Mouse (Mus musculus) ES-CJ7 (cell line): ENCODE results near the gene Psmd3.
"Not testable (repeated sequence)": the region's sequence is repeated elsewhere in the genome, so short reads cannot be mapped to it uniquely, and the experiment has no call there.

Experiments
- DNase-seq: peaks from one replicate; pipeline ENCODE4 v3.0.0; 2011; ENCODE audit warnings: low read depth, low spot score

Psmd3 gene

DNA sequence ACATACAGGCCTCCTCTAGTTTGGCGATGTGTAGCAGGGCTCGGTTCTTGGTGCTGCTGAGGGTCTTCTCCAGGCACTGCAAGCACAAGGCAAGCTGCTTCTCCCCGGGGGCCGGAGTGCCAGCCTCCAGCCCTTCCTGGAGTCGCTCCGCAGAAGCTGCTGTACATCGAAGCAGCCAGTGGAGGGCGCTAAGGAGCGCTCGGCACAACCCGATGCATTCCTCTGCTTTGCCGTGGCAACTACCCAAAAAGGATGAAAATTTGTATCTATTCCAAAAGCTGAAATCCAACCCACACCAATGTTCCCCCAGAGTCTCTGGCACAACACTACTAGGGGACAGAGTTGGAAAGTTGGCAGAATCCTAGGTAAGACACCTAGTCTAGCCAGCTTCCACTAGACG lies 35.5 kb downstream of the Psmd3 start:
- DNase-seq, result peak; percentile 72

GRCm38 (mm10) chr11:98720756-98721155 lies 38.4 kb downstream of the Psmd3 start:
- no peak for DNase-seq

DNA sequence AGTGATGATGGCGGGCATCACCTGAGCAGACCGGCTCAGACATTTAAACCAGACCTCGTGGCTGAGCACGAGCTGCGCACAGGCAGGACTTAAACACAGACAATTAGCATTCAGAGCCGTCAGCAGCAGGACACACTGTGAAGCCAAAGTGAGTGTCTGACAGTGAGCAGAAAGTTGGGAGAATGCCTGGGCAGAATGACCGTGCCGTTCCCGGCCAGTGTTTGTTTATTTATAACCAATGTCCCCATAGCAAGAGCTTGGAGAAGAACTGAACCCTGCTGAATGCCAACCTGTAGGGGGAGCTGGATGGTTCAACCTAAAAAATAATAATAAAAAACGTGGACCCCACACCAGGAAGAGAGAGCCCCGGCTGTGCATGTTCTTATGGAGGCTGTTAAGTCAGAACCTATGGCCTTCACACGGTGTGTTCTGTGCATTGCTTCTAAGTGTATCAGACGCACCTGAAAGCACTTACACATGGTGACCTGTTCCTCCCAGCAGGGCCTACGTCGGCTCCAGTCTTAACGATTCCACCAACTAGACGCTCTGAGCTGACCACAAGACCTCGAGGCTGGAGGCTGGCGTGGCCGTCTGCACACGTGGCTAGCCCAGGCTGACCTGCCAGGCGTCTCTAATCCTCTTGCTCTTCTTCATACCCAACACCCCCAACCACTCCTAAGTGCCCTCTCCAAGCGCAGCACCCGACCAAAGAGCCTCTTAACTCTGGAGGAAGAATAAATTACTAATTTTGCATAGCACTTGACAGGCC lies 39.3 kb downstream of the Psmd3 start:
- DNase-seq, result no peak

DNA sequence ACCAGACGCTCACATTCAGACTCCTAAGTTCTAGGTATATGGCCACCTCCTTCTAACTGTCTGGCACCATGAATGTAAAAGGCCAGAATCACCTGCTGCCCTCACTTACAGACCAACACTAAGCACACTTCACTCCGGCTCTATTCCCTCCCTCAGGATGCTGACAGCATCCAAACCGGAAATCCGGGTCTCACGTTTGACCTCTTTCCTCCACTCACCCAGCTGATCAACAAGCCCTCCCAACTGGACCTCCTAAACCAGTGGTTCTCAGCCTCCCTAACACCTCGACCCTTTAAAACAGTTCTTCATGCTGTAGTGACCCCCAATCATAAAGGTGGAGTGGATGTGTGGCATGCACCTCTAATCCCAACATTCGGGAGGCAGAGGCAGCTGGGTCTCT lies 40.7 kb downstream of the Psmd3 start:
- no peak for DNase-seq

GRCm38 (mm10) chr11:98725926-98726506 lies 43.7 kb downstream of the Psmd3 start:
- DNase-seq, result no peak

- DNase-seq, result peak; percentile 94
These were observed 46.8 kb downstream of the Psmd3 start, which contains the start of gene Med24 for GRCm38 (mm10) chr11:98729119-98729588. TSS of gene Med24 (minus strand) at chr11:98729435.

DNA sequence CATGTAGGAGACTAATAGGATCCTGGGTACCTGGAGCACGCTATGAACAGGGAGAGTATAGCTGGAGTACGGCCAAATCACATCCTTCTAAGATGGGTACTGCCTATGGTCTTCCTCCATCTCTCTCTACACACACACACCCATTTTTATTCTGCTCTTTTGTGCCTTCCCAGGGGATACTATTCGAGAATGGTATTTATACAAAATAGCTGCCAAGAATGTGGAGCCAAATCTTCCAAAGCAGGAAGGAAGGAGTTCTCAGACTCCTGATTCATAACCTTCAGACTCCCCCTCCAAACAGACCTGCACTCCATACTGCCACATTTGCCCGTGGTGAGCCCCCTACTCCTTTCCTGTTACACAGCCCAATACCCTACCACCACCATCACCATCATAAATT lies 48.4 kb downstream of the Psmd3 start:
- DNase-seq, result no peak

GRCm38 (mm10) chr11:98731134-98731533 lies 48.8 kb downstream of the Psmd3 start:
- DNase-seq, result no peak

DNA sequence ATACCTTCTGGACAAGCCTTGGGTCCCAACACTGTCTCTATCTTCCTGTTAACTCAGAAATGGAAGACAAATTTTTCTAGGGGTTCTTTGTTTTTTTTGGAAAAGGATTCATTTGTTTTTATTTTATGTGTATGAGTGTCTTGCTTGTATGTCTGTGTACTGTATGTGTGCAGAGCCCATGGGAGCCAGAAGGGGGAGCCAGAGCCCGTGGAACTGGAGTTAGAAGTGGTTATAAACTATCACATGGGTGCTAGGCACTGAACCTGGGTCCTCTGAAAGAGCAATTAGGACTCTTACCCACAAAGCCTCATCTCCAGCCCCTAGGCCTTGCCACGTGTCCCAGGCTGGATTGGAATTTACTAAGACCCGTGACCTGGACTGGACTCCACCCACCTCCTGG lies 51.7 kb downstream of the Psmd3 start:
- DNase-seq, result no peak

- DNase-seq, result no peak
These were observed 52.8 kb downstream of the Psmd3 start for GRCm38 (mm10) chr11:98735111-98735510.

GRCm38 (mm10) chr11:98736176-98736575 lies 53.8 kb downstream of the Psmd3 start:
- DNase-seq, result no peak

GRCm38 (mm10) chr11:98737220-98737619 lies 54.9 kb downstream of the Psmd3 start:
- not testable (repeated sequence) for DNase-seq

DNA sequence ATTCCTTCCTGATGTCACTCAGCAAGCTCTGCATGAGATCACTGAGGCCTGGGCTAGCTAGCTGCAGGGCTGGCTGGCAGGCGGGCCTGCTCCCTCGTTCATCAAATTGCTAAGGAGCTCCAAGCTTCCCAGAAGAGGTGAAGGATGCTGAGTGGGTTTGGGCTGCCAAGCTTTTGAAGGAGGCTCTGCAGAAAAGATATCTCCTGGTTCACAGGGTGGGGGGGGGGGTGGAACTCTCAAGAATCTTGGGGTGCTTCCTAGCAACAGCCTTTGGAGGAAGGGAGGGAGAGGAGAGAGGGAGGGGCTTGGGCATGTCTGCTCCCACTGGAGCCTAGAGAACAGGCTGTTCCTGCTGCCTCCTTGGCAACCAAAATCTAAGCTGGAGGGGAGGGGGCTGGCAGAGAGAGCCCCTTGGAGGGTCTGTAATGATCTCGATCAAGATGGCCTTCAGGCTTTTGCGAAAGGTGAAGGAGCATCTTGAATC lies 56.1 kb downstream of the Psmd3 start:
- DNase-seq, result no peak

GRCm38 (mm10) chr11:98738925-98739324 lies 56.6 kb downstream of the Psmd3 start:
- DNase-seq, result no peak

DNA sequence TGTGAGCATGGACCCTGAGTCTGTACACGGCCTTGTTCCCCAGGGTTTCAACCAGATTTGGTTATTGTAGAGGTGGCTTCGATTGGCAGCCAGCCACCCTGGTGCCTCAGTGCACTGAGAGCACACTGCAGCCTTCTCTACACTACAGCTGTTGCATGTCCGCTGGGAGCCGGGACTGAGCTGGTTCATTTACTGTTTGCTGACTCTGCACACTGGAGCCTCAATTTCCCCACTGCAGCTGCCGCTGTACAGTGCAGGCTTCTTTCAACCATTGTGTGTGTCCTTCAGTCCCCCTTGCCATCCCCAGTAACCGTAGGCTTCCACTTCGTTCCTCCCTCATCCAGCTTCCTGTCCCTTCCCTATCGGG lies 57.7 kb downstream of the Psmd3 start:
- DNase-seq, result no peak

DNA sequence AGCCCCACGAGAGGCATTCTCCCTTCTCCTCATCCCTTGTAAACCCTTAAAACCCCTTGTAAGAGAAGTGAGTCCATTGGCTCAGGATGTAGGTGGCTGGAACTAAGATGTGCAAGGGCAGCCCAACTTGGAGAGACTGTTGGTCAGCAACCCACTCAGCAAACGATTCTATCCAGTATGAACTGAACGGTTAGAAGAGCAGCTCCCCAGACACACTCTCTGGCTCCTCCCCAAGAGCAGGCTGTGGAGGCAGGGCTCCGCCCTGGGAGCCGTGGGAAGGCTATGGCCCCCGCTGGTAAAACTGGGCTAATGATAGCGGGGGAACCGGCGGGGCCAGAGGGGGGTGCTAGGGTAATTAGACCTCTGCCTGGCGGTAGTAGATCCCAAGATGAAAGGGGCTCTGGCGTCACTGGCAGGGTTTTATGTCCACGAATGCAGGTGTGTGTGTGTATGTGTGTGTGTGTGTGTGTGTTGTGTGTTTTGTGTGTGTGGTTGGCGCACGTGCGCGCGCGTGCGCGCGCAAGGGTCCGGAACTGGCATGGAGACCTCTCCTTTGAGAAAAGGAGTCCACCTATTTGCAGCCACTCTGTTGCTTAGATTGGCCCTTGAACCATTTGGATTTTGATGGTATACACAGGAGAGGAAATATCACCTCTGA lies 58.2 kb downstream of the Psmd3 start, which contains the start of gene Thra:
TSS of gene Thra (plus strand) at position 246 of the 658 bp plus-strand sequence.
- DNase-seq, result peak; percentile 61

DNA sequence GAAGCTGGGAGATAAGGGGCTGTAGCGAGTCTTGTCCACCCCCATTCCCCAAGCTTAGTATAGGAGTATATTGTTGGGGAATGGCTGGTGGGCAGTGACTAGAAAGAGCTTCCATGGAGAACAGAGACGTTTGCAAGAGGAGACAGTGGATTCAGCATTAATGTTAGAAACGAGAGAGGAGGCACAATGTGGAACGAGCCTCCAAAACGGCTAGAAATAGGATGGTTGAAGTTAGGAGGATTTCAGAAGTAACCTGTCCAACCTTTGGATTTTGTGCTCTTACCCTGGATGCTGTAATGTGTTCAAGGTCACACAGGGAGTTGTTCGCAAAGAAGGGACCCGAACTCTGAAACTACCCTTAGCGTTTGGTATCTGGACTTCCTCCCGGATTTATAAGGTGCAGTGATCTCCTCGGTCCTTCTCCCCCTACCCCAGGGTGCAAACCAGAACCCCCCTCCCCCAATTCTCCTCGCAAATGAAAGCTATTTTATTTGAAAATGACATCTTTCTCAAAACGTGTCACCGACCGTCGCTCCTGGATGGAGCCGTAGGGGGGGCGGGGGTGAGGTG lies 58.8 kb downstream of the Psmd3 start:
- no peak for DNase-seq

GRCm38 (mm10) chr11:98741622-98742396 lies 59.5 kb downstream of the Psmd3 start:
- DNase-seq, result peak; percentile 75

DNA sequence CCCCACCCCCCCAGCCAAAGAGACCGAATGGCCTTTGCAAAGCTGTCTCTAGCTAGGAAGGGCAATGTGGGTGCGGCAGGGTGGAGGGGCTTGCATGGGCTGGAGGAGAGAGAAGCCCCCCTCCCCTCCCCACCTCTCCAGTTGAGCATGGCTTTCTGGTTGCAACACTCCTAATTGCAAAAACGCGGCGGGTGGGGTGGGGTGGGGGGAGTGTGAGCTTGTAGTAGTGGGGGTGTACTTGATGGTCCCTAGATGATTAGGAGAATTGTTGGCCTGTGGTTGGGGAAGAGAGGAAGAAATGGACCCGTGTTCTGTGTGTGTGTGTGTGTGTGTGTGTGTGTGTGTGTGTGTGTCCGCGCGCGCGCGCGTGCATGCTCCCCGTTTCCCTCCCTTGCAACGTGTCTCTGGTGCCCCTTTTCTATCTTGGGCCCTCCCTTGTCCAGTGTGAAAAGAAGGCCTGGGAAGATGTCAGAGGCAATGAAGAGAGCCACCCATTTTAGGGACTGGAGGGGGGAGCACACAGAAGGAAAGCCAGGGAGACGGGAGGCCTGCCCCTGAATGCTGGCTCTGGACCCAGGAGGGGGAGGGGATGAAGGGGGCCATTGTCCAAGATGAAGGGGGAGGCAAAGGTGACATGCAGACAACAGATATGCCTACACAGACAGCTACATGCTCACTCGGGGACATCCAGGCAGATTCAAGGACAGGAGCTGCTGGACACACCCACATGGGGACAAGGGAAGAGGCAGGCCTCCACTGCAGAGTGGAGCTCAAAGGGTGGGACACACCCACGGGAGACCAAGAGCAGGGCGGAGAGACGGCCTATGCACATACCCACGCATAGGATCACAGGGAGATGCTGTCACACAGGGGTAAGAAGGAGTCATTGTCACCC lies 60.3 kb downstream of the Psmd3 start:
- DNase-seq, result peak; percentile 53

DNA sequence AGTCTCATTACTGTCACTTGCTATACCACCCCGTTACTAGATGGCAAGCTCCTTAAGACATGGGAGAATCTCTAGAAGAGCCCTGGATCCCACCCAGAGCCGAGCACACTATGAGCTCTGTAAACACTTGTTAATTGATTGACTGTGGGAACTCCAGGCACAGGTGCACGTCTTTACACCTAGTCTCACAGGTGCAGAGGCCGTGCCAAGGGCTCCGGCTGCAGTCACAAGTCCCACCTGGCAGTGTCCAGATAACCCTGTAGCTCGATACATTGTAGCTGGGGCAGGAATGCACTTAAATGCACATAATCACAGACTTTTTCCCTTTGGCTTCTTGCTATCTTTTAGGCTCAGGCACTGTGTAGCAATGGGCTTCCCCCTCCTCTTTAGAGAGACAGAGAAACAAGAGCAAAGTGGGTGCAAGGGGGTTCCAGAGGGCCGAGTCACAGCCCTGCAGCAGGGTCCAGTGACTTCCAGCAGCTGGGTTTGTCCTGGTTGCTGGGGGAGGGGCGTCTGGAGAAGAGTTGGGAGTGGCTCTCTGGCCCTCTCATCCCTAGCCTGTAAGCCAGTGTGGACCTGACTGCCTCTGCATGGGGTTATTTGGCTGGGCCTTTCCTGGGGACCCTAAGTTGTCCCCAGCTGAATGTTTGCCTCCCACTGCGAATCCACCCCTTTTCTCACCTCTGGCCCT lies 61.4 kb downstream of the Psmd3 start:
- no peak for DNase-seq
